Mouse (Mus musculus): Measurements from ENCODE around the gene Paxip1.

- TF ChIP-seq CTCF (IDR thresholded peaks at IDR 0.05; ENCODE audit: control insufficient read depth, insufficient read depth, insufficient read length) (no peak), USF1 (IDR thresholded peaks at IDR 0.05; ENCODE audit: low read depth) (no peak), MAX (IDR thresholded peaks at IDR 0.05) (no peak), MYOD1 (IDR thresholded peaks at IDR 0.05; ENCODE audit: control insufficient read depth, insufficient read length, low read depth) (no peak)
Measured at GRCm38 (mm10) chr5:27789586-27789985, 1.9 kb downstream of the Paxip1 start.
